Mouse (Mus musculus): ENCODE measurements around the gene Ldlrap1.
"Not testable (repeated sequence)": the region's sequence is repeated elsewhere in the genome, so short reads cannot be mapped to it uniquely, and the experiment has no call there.

Ldlrap1 gene

GRCm38 (mm10) chr4:134767426-134768225 lies at the start of gene Ldlrap1:
Gene Ldlrap1 (minus strand): TSS chr4:134768024.
- DNase-seq (ENCODE audit: low spot score) = peak; percentile 77

- DNase-seq (ENCODE audit: low spot score) = no peak
These were observed 46.4 kb upstream of the Ldlrap1 start for GRCm38 (mm10) chr4:134814229-134814571.

- no peak for DNase-seq (ENCODE audit: low spot score)
These were observed 45.8 kb upstream of the Ldlrap1 start for GRCm38 (mm10) chr4:134813406-134814228.

DNA sequence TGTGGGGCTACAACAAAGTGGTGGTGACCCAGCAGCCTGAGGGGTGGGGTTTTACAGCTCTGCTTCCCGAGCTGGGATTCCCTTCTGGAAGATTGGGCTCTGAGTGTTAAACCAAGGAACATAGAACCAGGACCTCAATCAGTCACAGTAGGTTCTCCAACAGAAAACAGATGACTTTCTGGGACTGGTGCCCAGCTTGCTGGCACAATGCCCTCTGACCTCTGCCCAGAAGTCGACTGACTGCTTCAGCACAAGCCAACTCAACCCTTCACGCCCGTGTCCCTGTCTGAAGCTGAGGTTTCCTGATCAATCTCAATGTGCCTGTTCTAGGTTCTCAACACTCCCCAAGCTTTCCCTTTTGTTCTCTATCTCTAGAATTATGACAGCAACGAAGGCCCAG lies 36.9 kb upstream of the Ldlrap1 start:
- no peak for DNase-seq (ENCODE audit: low spot score)

DNA sequence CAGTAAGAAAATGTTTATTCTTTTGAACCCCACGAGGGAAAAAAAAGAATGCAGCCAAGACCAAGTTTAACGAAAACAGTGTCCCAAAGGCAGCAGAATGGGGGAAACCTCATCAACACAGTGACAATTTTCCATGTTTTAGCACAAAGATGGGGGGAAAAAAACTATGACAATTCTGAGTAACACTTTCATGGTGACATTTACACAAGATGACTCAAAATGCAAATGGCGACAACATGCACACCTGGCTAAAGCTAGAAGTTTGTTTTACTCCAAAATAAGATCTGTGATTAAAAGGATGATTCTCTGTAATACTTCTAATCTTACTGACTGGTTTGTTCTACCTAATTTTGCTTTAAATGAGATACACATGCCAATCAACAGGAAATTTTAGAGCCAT lies 34.9 kb upstream of the Ldlrap1 start:
- no peak for DNase-seq (ENCODE audit: low spot score)

GRCm38 (mm10) chr4:134802155-134802554 lies 34.3 kb upstream of the Ldlrap1 start:
- no peak for DNase-seq (ENCODE audit: low spot score)

GRCm38 (mm10) chr4:134800693-134801092 lies 32.9 kb upstream of the Ldlrap1 start:
- DNase-seq (ENCODE audit: low spot score) = no peak

DNA sequence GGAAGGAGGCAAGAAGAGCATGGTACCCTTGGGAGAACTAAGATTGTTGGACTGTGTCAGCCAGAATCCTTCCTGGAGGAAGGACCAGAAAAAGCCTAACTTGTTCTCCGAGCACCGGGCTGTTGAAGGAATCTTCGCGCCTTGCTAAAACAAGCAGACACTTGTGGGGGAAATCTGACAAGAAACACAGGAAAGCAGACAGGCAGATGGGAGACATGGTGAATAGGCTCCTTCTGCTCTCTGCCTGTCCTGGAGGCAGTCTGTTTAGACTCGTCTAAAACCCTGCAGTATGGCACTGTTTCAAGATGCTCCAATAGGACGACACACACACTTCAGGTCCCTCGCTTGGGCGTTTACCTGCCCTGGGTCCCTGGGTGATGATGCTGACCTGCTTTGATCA lies 32.3 kb upstream of the Ldlrap1 start:
- DNase-seq (ENCODE audit: low spot score) = no peak

GRCm38 (mm10) chr4:134799272-134799671 lies 31.4 kb upstream of the Ldlrap1 start:
- peak; percentile 58 for DNase-seq (ENCODE audit: low spot score)

GRCm38 (mm10) chr4:134798861-134799260 lies 31.0 kb upstream of the Ldlrap1 start:
- peak; percentile 50 for DNase-seq (ENCODE audit: low spot score)

DNA sequence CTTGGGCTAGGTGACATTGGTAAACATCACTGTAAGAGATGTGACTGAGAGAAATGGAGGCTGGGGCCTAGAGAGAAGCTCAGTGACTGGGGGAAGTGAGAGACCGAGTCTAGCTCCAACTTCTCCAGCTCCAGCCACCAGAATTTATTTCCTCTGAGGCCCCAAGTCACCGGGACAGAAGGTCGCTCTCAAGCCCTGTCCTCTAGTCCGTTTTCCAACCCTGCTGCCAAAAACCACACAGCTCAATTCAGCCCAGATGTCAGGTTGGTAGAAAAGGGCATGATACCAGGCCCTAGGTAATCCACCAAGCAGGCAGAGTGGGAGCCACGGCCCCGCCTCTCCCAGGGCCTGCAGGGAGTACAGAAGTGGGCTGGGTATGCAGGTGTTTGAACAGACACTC lies 29.8 kb upstream of the Ldlrap1 start:
- no peak for DNase-seq (ENCODE audit: low spot score)

DNA sequence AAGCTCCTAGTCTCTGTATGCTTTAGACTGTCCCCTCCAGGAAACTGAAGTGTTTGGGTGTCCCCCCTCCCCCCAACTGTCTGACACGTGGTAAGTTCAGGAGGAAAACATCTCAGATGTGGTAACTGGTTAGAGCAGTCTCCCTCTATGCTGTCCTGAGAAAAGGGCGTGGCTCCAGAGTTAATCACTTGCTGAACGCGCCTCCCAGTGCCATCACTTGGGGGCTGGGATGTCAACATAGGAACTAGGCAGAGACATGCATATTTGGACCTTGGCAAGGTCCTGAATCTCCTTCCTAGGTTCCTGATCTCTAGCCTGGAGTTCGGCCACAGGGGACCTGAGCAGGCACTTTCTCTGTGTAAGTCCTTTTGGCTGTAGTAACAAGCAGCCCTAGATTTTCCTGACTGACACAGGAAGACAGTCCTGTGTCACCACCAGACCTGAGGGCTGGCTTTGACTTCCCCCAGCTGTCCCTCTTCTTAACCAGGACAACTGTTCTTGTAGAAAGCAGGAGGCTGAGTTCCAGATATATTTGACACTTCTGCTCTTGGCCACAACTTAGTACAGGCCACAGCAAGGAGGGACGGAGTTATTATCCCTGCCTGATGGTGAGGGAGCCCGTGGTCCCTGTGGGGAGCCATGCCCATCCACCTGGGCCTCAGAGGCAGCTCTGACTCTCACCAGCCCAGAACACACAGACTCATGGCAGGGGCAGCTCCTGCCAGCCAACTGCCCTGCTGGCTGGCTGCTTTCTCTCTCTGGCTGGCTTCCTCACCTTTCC lies 28.9 kb upstream of the Ldlrap1 start:
- DNase-seq (ENCODE audit: low spot score) = no peak

- DNase-seq (ENCODE audit: low spot score) = no peak
These were observed 28.1 kb upstream of the Ldlrap1 start for GRCm38 (mm10) chr4:134795819-134796485.

GRCm38 (mm10) chr4:134794959-134795358 lies 27.1 kb upstream of the Ldlrap1 start:
- DNase-seq (ENCODE audit: low spot score) = not testable (repeated sequence)

GRCm38 (mm10) chr4:134793213-134793956 lies 25.6 kb upstream of the Ldlrap1 start:
- no peak for DNase-seq (ENCODE audit: low spot score)

DNA sequence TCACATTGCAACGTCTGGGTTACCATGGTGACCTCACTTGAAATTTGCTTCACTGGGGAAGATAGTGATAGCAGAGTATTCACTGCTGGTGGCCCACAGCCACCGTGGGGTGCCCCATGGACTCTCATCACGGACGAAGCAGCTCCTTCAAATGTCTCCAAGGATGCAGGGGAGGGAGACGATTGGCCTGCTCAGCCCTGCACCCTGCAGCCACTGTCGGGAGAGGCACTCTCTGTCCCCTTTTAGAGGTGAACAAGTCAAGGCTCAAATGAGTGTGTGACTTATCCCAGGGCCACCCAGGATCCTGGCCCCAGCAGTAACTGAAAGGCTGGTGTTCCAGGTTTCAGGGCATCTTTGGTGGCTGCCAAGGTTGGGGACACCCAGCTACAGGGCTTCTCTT lies 23.9 kb upstream of the Ldlrap1 start:
- no peak for DNase-seq (ENCODE audit: low spot score)

DNA sequence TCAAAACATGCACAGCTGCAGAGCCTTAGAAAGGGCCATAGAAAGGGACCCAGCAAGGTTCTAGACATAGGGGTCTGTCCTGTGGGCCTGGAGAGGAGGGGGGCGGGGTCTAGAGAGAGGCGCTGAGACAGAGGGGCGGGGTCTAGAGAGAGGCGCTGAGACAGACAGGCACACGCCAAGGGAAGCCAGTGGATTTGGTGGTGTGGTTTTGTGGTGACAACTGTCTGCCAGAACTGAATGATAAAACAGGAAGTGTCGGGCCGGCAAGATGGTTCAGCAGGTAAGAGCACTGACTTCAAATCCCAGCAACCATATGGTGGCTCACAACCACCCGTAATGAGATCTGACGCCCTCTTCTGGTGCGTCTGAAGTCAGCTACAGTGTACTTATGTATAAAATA lies 19.1 kb upstream of the Ldlrap1 start:
- no peak for DNase-seq (ENCODE audit: low spot score)

GRCm38 (mm10) chr4:134784701-134785100 lies 16.9 kb upstream of the Ldlrap1 start:
- no peak for DNase-seq (ENCODE audit: low spot score)

DNA sequence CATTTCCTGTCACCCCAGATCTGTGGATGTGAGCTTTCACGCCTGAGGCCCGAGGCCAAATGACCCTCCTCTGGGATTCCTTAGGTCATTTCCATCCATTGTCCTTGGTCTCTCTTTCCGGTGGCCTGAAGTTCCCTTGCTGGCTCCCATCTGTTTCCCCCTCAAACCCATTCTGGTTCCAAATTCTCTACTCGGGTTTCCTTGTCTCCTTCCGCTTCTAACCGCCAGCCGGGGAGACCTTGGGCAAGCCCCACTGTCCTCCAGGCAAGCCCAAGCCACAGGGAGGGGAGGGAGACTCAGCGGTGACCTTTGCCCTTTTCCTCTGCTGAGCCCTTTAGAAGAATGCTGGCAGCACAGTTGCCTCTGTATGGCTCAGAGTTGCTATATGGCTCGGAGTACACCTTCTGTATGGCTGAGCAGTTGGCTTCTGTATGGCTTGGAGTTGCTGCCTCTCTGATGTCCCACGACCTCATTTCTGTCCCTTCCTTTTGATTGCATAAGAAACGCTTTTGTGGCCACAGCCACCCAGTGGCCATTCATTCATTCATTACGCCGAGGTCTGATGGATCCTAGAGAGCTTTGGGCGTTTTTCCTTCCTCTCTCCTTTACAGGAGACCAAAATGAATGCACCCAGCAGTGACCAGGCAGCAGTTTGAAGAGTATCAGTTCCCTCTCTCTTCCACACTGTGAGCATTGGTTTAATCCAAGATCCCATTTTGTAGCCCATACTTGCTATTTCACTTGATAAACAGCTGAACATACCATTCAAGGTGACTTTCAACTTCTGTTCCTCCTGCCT lies 11.5 kb upstream of the Ldlrap1 start:
- peak; percentile 83 for DNase-seq (ENCODE audit: low spot score)

DNA sequence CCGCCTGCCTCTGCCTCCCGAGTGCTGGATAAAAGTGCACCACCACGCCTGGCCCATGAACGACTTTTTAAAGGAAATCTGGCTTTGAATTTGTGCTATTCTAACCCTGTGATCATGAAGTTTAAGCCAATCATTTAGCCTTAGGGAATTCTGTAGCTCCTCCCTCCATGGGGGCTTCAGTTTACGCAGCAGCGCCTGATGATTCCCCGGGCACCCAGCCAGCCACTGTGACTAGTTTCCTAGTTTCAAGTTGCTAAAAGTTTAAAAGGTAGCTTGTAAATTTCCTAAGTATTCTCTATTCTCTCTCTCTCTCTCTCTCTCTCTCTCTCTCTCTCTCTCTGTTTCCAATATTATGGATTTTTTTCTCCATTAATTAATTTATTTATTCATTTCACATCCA lies 8.4 kb upstream of the Ldlrap1 start:
- DNase-seq (ENCODE audit: low spot score) = no peak
